In the genomic region with DNA sequence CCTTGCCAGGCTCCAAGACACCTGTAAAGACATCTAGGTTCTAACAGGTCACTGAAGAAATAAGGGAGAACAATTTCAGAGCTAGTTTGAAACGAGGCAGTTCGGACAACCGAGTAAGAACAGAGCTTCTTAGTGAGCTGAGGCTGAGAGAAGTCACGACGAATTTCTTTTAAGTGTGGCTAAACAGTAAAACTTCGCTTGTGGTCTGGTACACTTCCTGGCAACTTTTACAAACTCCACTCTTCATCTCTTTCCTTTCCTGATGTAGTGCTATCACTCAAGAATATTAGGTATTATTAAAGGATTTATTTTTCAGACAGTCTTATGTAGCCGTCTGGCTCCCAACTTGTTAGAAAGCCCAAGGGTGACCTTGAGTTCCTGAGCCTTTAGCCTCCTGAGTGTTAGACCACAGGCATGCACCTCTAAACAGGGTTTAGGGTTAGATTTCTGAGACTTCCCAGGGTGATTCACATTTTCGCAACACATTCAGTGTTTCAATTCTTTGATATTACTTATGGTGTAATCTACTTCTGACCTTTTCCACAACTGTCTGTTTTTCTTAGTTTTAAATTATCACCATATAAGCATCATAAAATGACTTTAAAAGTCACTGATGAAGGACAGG, we compare ENCODE assay signal across 29 mouse cellular contexts. TPM values are rescaled to one million over a fixed set of nuclear protein-coding genes. Genes with fewer than 3 reads are reported as not detected.
DNase-seq lines count a peak whose midpoint lies in the region; ATAC-seq and TF ChIP-seq lines count a peak whose summit lies in the region.
"Had no signal": no experiment of that assay in that cellular context is flagged by ENCODE, and none has a peak within 500 bp of the region (broad histone marks: within the 10 kb centered on the region; RNA-seq: fewer than 3 reads in every experiment).

No protein-coding gene starts in this region.

- no peak for TF ChIP-seq CTCF in heart, adult 2 months (IDR thresholded peaks at IDR 0.05)

- no peaks in the 10 kb centered on the region for H3K27me3 ChIP-seq in heart, adult 2 months (ENCODE audit: control insufficient read depth, insufficient read depth, low read length)
- H3K27me3 ChIP-seq: heart, embryonic 15.5 days; neural tube, embryonic 13.5 days; stomach, embryonic 15.5 days had no signal

- no peaks in the 10 kb centered on the region for H3K36me3 ChIP-seq in heart, adult 2 months (ENCODE audit: control insufficient read depth, insufficient read depth, low read length)
- H3K36me3 ChIP-seq: stomach, embryonic 15.5 days had no signal

- H3K79me2 ChIP-seq in heart, adult 2 months (replicated peaks; ENCODE audit: control insufficient read depth, insufficient read depth, low read length): no peaks in the 10 kb centered on the region

- no peak overlapping the region for H3K27ac ChIP-seq in heart, adult 2 months
- H3K27ac ChIP-seq: gastrocnemius, adult 2 months; heart, embryonic 15.5 days; kidney, postnatal 0 days; liver, embryonic 14.5 days; neural tube, embryonic 13.5 days; stomach, embryonic 15.5 days had no signal

- ATAC-seq in CD4-positive, CD25-positive, alpha-beta regulatory T cell, adult 4 months: peak; percentile 22
- no peak for ATAC-seq in monocyte, adult 5-6 weeks (replicated peaks; ENCODE audit: insufficient number of reproducible peaks, low FRiP score, low TSS enrichment, poor library complexity, severe bottlenecking)
- ATAC-seq: forebrain, embryonic 14.5 days; hindbrain, embryonic 16.5 days; intestine, embryonic 16.5 days; midbrain, embryonic 16.5 days had no signal

- TF ChIP-seq EP300 in heart, adult 2 months (IDR thresholded peaks at IDR 0.05; ENCODE audit: insufficient read depth, low read depth, low read length): no peak

- DNase-seq in 416B (ENCODE audit: low read depth): peak; percentile 80
- DNase-seq in fibroblast of lung, adult 2 months (ENCODE audit: low read depth): peak; percentile 56
- peak; percentile 54 for DNase-seq in naive thymus-derived CD4-positive, alpha-beta T cell, adult 2 months (ENCODE audit: low read depth)
- DNase-seq in heart, adult 2 months: no peak
- no peak for DNase-seq in embryo, embryonic 10 days (ENCODE audit: low spot score)
- DNase-seq: adrenal gland, postnatal 25 days; cerebellum, adult 11-12 months; cerebellum, postnatal 10 days; gastrocnemius, adult 2 months; gastrocnemius, postnatal 36 days; kidney, adult 8-10 months; layer of hippocampus, adult 9-11 months; liver; lung, adult 2 months; lung, postnatal 10 days; right cerebral cortex, postnatal 4 days; thymus, postnatal 25 days had no signal

- TF ChIP-seq POLR2A in heart, adult 2 months (IDR thresholded peaks at IDR 0.05; ENCODE audit: insufficient read depth, low read depth, low read length): no peak

- H3K4me3 ChIP-seq in heart, adult 2 months: no peak overlapping the region
- H3K4me3 ChIP-seq: gastrocnemius, adult 2 months; heart, embryonic 15.5 days; myocyte; neural tube, embryonic 13.5 days; stomach, embryonic 15.5 days had no signal

- intact Hi-C loops in heart, adult 2 months (cut with DNase I): no loop called here

- 83% methylated on average over 8 of the region's 8 CpGs for WGBS in heart, adult 2 months

- H3K4me1 ChIP-seq in heart, adult 2 months (ENCODE audit: control insufficient read depth, insufficient read depth, low read length): no peaks in the 10 kb centered on the region
- H3K4me1 ChIP-seq: heart, embryonic 15.5 days; neural tube, embryonic 13.5 days; stomach, embryonic 15.5 days had no signal

- H3K9ac ChIP-seq in heart, adult 2 months (ENCODE audit: low read depth, low read length): no peak overlapping the region
- H3K9ac ChIP-seq: heart, embryonic 15.5 days; liver, embryonic 14.5 days; neural tube, embryonic 13.5 days; stomach, embryonic 15.5 days had no signal

RNA-seq across cellular contexts. Expression of a gene that starts 38.6 kb away (rescaled TPM):
- polyA plus RNA-seq in CD4-positive, CD25-positive, alpha-beta regulatory T cell, adult 4 months (2017; shearing (Covaris generic)): 10 to 100 TPM; 40.6 to 41.3 TPM
- total RNA-seq in monocyte, adult 5-6 weeks (2017): 44.1 to 55.3 TPM (median 51.0 TPM) in 3 replicates
- total RNA-seq in heart, adult 2 months (2021): 1 to 10 TPM; 3.5 to 4.5 TPM
- 1.3 and 2.1 TPM in 2 replicates for polyA plus RNA-seq in heart, adult 2 months (2012; rRNA removed)

Comparison
In these comparisons a context has a peak if more than half of its experiments do, and no peak if none do; other contexts are left out.
1. DNase-seq: peak in 416B (single experiment), fibroblast of lung, adult 2 months (single experiment) and naive thymus-derived CD4-positive, alpha-beta T cell, adult 2 months (single experiment); none in heart, adult 2 months (0 of 2) and embryo, embryonic 10 days (single experiment).